Mouse (Mus musculus) erythroid progenitor cell, adult 5-6 weeks (primary cell): Measurements from ENCODE around the gene Ybey. TPM values are rescaled to one million over a fixed set of nuclear protein-coding genes. Genes with fewer than 3 reads are reported as not detected.

Experiments used
- ATAC-seq: replicated peaks from 2 replicates; pipeline ENCODE4 v1.8.0; 2016; ENCODE audit warnings: moderate number of reproducible peaks, mild to moderate bottlenecking, moderate TSS enrichment, inconsistent platforms; ENCODE audit not compliant: poor library complexity, low FRiP score, severe bottlenecking
- total RNA-seq, 2 experiments: library from RNA; stranded (forward) in 1 of 2; stranded (reverse) in 1 of 2; fragments of 150-400 nt in 1 of 2; fragments of 186-747, 209-891 nt in 1 of 2; gene quantifications; 2 replicates each; pipeline versions ENCODE4 v1.2.3 to v1.2.4; 2015 to 2017; ENCODE audit warnings: low replicate concordance in 2 of 2

Ybey gene
- total RNA-seq (2015; ENCODE audit: low replicate concordance) (0.72 TPM in 1 of 2 replicates, not detected in the other), total RNA-seq (2017; ENCODE audit: low replicate concordance) (0.98 and 1.0 TPM in 2 replicates)

DNA sequence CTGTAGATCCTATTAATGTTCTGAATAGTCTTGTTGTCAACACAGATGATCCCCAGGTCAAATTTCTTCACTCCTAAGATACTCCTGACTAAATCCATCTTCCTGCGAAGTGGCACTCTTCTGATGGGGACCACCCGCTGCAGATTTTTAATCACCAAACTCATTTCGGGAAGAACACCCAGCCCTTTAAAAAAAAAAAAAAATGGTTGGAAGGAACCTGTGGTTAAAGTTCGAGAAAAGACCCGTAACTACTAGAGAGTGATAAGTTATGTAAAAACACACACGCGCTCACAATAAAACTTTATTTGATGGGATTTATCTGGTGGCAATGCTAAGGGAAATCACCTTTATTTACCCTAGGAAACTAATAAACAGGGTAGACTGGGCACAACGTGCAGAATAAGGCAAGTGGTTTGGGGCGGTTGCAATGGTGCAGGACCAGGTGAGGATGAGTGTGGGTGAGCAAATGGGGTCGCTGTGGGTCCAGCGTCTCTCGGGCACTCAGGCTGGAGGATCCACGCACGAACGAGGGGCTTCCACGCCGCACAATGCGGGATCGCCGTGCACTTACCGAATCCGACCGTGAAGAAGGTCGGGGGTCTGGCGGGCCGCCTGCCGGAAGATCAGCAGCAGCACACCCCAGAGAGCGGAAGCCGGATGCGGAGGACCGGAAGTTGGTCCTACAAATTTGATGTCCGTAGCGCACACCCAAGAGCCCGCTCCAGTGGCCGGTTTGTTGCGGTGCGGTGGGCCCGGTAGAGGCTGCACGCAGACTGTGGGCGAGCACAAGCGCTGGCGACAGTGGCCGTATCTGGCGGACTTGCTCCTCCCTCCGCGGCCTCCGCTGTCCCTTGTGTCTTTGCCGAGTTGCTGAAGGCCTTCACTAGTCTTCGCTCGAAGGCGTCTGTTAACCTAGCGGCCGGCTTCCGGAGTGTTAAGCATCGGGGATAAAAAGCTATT is at the start of gene Ybey, which contains the start of gene Mcm3ap:
TSS of gene Ybey (minus strand) at position 912 of the 960 bp plus-strand sequence.
TSS of gene Mcm3ap (plus strand) at position 725 of the 960 bp plus-strand sequence.
- peak; percentile 99 for ATAC-seq

DNA sequence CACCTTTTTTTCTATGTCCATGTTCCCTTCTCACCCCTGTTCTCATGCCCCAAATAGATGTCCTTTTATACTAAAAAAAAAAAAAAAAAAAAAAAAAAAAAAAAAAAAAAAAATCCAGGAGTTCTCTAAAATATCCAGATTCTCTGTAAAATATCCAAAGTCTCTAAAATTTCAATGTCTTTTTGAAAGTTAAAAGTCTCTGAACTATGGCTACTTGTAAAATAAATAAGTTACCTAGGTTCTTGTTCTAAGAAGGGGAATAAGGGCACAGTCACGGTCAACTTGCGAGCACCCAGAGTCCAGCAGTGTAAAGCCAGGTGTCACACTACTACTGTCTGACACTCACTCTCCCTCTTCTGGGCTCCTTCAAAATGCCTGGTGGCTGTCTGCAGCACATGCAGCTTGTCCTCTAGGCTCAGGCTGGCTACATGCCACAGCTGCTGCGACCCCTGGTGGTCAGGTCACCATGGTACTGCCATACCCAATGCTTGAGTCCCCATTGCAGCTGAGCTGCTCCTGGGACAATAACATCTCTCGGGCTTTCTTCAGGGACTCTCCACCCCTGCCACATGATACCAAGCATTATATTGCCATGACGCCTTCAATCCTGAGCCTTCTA is 44.2 kb upstream of the Ybey start:
- ATAC-seq = peak; percentile 83

DNA sequence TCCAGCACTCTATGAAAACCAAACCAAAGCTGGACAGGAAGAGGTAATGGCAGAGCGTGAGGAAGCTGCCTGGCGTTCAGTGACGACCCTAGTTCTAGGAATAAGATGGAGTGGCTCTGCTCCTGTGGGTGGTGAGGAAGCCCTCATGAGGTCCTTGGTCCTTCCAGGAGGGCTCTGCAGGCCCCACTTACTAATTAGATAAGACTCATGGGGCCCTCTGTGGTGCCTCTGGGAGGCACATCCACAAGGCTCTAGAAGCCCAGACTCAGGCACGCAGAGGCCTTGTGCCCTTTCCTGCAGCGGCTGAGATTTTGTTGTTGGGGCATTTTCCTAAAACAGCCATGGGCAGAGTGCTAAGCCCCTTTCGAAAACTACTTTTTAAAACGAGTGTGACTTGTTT is 37.0 kb upstream of the Ybey start:
- no peak for ATAC-seq

DNA sequence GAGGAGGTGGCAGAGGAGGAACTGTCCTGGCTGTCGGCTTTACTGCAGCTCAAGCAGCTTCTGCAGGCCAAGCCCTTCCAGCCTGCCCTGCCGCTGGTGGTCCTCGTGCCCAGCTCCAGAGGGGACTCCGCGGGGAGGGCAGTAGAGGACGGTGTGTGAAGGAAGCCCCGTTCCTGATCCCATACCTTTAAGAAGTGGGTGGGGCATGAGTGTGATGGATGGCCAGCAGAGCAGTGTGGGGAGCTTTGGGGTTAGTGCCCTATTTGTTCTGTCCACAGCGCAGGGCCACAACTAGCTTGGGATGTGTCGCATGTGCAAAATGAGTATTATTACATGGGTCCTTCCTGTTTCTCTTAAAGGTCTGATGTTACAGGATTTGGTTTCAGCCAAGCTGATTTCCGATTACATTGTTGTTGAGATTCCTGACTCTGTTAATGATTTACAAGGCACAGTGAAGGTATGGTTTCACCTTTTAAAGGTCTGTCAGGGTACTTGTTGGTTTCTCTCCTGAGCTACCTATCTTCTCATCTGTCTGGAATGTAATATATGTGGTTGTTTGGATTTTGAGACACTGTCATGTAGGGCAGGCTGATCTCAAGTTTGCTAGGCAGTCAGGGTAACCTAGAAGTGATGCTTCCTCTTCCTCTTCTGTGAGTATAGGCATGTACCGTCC is 35.5 kb upstream of the Ybey start:
- no peak for ATAC-seq

DNA sequence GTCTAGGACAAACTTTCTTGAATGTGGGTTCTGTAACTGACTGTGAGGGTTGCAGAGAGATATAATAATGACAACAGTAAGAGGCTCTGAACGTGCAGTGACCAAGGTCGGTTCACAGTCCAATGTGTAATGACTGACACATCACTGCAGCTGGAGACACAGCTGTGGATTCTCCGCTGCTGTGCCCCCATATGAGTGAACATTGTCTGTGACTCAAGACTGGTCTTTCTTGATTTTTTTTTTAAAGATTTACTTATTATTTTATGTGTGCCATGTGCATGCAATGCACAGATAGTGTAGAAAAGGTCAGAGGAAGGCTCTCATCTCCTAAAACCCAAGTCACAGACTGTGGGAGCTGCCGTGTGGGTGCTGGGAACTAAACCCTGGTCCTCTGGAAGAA is 28.6 kb upstream of the Ybey start:
- ATAC-seq = no peak

DNA sequence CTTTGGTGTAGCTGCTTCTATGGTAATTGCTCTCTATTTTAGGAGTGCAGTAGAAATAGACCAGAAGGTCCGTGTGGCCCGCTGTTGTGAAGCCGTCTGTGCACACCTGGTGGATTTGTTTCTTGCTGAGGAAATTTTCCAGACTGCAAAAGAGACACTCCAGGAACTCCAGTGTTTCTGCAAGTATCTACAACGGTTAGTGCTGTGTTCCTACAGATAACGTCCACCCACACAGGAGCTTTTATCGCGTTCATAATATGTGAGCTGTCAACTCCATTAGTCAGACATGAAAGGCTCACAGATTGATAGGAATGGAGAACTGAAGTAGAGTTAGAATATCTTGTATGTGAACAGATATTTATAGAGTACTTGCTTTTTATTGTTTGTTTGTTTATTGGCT is 27.5 kb upstream of the Ybey start:
- ATAC-seq = no peak

DNA sequence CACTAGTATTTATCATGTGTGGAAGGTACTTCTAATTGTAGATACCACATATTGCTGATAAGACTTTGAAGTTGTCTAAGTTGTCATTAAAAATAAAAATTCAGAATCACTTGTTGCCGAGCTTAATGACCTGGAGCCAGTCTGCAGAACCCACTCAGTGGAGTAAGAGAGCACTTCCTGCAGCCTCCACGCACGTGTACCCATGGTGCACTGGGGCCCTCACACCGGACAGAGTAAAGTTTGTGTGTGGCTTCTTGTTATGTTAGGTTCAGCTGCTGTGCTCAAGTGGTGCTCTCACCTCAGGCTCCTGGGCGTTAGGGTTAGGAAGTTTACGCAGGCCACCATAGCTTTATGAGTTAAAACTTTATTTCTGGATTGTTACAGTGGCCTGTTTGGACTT is 26.6 kb upstream of the Ybey start:
- no peak for ATAC-seq

DNA sequence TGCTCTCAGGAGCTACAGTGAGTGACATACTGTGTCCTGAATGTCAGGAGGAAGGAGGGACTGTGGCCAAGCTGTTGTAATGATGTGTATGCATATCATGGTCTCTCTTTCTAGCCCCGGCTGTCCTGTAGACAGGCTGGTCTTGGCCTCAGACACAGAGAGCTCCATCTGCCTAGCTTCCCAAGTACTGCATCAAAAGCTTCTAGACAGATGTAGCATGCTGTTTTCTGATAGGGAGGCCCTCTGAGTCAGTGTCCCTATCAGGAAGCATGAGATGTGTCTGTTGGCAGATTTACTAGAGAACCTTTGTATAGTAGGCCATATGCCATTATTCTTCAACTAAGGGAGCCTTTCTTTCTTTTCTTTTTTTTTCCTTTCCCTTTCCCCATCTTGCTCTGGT is 24.6 kb upstream of the Ybey start:
- ATAC-seq = no peak

DNA sequence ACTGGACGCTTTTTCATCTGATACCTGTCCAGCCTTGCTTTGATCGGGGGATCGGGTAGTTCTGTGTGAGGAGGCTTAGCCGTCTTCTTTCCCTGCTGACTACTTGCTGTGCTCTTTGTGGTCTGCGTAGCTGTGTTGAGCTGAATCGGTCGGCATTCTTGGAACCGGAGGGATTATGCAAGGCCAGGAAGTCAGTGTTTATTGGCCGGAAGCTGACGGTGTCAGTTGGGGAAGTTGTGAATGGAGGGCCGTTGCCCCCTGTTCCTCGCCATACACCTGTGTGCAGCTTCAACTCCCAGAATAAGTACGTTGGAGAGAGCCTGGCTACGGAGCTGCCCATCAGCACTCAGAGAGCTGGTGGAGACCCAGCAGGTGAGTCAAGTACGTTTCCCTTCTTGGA is 20.3 kb upstream of the Ybey start:
- no peak for ATAC-seq

DNA sequence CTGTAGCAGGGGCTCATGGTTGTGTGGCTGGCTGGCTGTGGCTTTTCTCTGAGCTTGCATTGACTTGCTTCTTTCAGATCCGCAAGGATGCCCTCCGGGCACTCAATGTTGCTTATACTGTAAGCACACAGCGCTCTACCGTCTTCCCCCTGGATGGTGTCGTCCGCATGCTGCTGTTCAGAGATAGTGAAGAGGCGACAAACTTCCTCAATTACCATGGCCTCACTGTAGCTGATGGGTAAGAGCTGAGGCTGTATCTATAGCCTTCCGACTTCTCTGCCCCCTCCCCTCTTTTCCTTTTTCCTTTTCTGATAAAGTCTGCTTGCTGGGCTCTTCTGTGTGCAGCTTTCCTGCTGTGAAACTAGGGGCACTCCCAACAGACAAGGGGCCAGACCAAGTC is 19.4 kb upstream of the Ybey start:
- no peak for ATAC-seq

DNA sequence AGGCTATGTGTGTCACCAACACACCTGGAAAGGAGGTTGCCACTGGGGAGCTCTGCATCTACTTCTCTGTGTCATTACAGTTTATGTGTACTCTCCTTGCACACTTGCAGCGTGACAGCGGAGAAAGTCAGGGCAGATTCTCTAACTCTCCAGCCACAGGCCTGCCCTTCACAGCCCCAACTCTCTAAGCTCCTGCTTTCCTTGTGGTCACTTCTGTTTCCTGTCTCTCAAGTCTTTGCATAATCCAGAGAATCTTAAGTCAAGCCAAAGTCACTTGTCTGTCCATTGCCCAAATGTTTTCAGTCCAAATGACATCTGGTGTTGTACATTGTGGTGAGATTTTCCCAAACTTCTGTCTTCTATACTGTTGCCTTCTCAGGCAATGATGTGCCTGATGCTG is 17.4 kb upstream of the Ybey start:
- no peak for ATAC-seq

DNA sequence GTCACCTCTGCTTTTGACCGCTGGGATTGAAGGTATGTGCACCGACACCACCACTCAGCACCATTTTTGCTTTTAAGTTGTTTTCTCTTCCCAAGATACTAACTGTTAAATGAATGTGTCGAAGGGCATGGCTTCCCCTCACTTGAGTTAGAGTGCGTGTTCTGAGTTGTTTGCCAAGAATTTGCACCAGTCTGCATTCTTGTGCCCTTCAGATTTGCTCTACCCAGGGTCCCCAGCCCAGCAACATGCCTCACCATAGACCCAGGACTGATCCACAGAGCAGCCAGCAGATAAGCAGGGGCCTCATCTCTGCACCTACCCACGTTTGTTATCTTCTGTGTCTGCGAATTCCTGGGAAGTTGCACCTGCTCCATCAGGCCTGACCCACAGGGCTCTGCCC is 12.6 kb upstream of the Ybey start:
- ATAC-seq = no peak

DNA sequence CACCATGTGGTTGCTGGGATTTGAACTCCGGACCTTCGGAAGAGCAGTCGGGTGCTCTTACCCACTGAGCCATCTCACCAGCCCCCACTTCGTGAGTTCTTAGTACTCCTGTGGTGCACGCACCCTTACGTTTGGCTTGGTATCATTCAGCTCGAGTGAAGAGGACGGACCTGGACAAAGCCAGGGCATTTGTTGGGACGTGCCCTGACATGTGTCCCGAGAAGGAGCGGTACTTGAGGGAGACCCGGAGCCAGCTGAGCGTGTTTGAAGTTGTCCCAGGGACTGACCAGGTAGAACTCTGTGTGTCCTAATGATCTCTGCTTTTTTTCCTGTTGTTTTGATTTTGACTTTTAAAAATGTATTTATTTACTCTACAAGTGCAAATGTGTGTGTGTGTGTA is 11.9 kb upstream of the Ybey start:
- ATAC-seq = no peak

DNA sequence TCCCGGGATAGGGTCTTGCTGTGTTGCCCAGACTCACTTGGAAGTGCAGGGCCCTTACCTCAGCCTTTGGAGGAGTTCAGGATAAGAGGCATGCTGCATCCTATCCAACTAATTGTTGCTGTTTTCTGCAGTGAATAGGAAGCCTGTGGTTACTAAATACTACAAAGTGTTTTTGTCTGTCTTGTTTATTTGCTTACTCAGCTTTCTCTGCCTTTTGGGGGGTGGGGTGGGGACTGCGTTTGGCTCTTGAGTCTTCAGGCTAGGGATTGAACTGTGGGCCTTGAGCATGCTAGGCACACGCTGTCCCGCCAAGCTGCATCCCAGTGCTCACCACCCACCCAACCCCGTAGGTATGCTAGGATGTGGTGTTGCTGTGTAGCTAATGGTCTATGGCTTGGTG is 4.8 kb upstream of the Ybey start:
- ATAC-seq = no peak

DNA sequence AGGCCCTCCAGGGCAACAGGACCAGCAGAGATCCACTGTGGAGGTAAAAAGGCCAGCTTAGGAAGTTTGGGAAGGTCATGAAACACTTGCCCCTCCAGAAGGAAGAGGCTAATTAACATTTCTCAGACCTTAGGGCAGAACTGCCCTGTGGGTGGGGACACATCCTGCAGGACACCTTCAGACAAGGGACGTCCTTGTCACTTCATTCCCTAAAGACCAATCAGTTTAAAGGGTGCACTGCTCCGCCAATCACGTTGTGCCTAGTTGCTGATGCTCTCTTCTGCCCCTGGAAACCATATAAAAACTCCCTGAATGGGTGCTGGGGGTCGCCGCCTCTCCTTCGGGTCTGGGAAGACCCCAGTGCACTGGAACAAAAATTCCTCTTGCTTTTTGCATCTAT is 6.2 kb downstream of the Ybey start:
- no peak for ATAC-seq

DNA sequence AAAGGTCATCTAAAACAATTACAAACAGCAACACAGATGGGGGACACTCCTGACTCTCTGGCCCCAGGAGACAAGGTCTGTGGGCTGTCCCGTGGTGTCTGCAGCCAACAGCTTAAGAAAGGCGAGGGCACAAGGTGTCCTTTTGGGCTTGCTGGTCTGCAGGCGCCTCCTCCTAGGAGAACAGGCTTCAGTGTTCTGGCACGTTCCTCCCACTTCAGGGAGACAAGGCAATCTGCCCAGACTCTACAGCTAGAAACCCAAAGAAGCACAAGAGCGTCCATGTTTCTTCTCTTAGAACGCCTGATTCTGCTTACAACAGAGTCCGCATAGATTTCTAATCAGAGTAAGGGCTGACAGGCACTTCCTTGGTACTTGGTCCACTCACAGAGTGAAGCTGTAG is 6.6 kb downstream of the Ybey start:
- no peak for ATAC-seq

DNA sequence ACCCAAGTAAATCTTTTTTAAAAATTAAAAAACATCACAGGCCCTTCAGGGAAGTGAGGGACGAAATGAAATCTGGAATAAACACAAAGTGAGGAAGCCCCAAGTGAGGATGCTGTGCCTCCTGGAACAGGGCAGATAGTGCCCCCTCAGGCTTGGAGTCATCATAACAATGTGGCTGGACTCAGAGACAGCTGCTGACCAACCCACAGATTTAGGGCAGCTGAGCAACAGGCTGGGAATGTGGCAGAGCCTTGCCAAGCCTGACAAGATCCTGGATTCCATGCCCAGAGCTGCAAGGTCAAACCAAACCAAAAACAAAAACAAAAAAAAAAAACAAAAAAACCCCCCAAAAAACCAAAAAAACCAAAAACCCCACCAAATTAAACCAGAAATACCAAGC is 7.7 kb downstream of the Ybey start:
- no peak for ATAC-seq

DNA sequence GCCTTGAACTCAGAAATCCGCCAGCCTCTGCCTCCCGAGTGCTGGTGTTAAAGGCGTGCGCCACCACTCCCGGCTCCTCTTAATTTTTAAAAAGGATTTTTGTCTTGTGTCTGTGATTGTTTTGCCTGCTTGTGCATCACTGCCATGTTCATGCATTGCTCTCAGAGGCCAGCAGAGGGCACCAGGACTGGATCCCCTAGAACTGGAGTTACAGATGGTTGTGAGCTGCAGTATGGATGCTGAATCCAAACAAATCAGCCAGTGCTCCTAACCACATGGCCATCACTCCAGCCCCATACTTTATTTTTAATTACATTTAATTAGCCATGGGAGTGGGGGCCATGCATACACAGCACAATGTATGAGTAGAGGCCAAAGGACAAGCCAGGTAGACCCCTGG is 13.6 kb downstream of the Ybey start:
- 0 out of 2 replicates have a peak, but pooled peaks have one; percentile 58 for ATAC-seq

DNA sequence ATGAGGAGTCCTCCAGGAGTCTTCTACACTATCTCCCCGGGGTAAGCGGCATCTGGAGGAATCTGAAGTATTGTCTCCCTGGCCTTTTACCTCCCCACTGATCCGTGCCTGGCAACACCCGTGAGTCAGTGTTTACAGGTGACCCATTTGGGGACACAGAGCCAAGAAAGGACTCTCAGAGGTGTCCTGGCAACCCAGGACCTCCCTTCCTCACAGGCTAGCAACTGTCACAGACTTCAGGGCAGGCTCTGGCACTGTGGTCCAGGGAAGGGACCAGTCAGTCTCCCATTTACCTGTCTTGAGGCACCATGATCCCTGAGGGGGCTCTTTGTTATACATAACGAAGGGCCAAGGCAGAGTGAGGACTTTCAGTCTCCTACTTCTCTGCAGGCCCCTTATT is 20.1 kb downstream of the Ybey start, which contains the start of gene 2610028H24Rik:
TSS of gene 2610028H24Rik (plus strand) at position 231 of the 400 bp plus-strand sequence.
- ATAC-seq = no peak

DNA sequence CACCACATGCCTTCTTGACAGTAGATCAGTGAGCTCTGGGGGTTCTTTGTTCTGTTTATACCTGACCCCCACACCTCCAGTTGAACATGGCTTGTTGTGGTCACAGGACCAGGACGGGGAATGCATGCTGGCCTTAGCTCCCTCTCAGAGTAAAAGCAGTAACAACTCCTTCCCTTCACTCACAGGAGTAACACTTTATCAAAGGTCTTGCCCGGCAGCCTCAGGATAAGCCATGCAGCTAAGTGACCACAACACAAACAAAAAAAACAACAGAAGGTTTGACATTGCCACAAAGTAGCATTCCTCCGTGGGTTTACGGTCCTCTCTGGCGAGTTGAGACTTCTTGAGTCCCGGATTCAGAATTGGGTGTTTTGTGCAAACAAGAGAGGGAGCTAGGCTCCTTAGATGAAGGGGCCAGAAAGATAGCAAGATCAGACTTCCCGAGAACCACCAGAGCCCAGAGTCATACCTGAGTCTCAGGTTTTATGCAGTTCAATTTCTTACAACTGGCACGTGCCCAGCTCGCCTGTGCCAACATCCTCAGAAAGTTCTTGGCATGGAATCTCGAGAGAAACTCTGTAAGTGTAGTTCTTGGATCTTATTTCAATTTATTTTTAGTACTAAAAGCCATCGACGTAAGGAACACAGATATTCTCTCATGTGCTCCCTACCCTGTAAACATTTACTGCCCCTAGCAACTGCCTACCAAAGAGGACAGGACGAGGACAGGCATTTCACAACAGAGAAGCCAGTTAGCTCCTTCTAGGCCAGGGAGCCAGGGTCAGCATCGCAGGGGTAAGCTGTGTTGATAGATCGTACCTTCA is 21.3 kb downstream of the Ybey start:
- ATAC-seq = no peak
